Mouse (Mus musculus) mouse embryonic stem cell (cell line): ENCODE measurements around the gene Tob2.

Experiments used
- in situ Hi-C, 2 experiments: fragments of 300-500 bp; cut with MboI; formaldehyde crosslinking; loops; 1 replicate in 1 of 2; 3 replicates in 1 of 2; pipeline ENCODE4 v1.14.3; 2019 to 2020; ENCODE audit warnings: low sequenced_read_pairs in 2 of 2, low pct_unique_long_range_greater_than_20kb in 1 of 2, mixed read lengths in 1 of 2; ENCODE audit not compliant: unreplicated experiment in 1 of 2

The Tob2 gene

DNA sequence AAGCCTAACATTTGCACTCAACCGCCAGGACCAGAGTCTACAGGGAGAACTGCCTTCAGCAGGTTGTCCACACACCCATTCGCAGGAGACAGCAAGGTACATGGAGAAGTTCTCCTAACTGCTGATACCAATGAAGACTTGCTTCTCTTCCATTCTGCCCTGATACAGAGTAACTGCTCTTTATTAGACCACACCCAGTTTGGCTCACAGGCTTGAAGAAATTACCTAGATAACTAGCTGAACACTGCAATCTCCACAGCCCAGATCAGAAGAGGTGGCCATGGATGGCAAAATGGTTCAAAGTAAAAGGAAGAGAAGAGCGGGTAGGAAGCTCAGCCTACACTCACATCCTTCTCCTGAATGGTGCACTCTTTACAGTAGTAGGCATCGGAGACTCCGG lies 11.4 kb upstream of the Tob2 start:
- in situ Hi-C loops: no loop called here

DNA sequence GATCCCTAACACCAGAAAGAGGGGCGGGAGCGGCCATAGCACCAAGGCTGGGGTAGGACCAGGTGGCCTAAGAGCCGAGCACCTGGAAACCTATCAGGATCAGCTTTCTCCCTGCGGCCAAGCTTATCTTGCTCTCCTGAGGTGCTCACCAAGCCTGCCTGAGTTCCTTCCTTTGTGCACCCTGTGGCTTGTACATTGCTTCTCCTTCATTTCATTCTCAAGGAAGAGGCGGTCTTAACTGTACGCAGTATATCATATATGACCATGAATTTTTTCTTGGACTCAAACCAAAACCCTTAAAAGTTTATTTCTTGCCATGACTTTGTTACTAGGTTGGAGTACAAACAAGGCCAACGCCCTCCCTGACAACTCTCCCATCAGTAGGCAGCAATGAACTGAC lies 5.6 kb upstream of the Tob2 start:
- in situ Hi-C loops: no loop called here

DNA sequence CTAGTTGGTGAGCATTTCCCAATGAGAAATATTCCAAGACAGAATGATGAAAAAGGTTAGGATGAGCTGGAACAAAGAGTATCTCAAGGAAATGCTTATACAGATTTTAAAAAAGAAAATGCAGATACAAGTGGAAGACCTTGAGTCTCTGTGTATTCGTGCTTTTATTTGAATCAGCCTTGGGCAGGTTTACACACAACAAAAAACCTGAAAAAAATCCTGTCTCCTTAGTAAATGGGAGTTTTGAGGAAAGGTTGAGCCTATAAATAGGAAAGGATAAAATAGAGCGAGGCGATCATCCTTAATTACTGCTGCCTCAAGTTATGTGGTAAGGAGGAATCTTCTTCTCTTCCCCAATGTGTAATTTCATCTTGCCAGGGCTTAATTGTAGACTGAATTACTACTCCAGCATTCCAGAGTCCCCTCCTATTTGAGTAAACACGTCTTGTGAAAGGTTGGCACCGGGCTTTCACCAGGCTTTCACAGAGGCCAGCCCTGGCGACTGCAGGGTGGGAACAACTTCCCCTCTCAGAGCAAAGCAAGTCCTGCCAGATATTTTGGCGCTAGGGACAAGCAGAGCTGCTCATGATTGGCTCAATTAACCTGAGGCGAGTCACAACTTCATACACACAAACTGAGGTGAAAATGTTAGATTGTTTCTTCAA lies 2.0 kb upstream of the Tob2 start:
- in situ Hi-C loops: no loop called here

DNA sequence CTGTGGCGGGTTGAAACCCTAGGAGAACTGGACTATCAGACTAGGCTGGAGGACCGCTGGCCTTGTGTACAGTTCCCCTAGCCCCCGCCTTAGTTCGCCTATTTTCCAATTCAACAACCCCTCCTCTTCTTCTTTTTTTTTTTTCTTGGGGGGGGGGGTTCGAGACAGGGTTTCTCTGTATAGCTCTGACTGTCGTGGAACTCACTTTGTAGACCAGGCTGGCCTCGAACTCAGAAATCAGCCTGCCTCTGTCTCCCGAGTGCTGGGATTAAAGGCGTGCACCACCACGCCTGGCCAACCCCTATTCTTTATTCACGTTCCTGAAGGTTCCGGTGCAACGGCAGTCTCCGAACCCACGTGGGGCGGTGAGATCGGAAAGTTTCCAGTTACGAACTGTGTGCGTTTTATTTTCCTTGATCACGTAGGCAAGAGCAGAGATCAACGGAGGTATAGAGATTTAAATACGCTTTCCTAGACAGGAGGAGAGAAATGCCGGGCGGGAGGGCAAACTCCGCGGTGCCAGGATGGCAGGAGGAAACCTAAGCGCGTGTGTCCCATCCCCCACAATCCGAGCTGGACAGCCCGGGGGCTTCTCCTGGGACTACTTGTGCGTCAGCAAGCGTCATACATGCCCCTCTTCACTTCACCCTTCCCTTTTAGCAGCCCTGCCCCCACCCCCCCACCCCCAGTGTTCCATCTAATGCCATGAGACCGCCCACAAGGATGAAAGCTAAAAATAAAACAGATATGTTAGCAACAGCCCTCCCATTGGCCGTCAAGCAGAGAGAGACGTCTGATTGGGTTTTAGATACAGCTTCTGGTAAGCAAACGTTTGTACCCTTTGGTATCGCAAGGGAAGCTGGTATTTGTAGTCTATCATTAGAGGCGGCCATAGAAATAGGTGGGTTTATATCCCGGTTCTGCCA lies 997 bp upstream of the Tob2 start:
- in situ Hi-C loops: no loop called here

DNA sequence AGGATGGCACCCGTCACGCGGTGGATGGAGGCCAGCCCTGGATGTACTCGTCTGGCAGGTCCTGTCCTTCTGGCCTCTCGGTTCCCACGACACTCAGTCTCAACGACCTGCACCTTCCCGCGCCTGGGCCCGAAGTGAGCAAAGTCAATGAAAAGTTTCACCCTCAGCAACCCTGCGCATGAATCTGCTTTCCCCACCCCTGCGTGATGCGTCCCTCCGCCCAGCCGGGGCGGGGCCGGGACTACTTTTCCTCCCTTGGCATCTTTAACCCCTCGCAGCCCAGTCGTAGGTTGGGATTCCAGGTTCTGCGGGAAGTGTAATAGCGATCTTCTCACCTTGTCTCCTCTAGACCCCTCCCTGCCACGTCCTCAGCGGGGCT lies 469 bp downstream of the Tob2 start:
- in situ Hi-C loops: no loop called here

DNA sequence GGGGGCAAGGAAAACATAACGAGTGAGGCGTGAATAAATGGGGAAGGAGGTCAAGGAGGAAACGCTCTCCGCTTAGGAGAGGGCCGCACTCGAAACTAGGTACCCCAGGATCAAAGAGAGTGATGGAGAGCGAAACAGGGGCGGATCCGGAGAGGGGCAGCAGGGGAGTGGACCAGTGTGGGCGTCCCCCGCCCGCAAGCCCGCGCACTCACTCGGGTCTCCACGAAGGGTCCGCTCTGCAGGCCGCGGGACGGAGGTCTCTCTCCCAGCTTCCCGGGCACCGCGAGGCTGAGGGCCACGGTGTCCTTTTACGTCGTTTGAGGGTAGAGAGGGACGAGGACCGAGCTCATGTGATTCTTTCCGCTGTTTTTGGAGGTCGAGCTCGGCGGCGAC lies 876 bp downstream of the Tob2 start:
- in situ Hi-C loops: no loop called here

DNA sequence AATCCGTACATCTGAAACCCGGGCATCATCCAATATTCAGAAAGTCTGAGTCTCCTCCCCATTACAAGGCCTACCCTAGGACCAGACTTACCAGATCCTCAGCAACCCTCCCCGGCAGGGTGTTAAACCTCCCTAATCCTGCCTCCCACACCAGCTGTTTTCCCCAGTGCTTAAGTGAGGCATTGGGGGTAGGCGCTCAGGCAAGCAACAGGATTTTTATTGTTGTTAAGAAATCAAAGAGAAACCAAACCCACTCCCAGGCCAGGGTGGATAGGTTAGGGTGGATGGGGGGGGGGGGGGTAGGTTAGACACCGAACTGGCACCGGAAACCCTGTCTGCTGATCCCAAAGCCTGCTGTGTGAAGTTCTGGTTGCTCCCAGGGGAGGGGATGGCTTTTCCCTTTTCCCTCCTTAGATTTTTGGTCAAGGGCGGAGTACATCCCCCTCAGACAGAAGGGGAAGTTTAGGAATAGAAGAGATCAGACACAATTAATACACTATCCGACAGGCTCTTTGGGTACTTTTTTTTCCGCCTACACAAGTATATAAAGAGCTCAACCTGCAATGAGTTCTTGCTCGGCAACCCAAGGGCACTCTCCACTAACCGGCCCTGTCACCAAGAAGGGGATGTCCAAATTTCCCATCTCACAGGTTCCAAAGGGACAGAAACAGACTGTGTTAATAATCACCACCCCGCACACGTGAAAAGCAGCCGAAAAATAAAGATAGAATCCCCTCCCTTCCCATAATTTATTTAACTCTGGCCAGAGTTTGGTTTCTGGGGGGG lies 1.5 kb downstream of the Tob2 start:
- in situ Hi-C loops: no loop called here

DNA sequence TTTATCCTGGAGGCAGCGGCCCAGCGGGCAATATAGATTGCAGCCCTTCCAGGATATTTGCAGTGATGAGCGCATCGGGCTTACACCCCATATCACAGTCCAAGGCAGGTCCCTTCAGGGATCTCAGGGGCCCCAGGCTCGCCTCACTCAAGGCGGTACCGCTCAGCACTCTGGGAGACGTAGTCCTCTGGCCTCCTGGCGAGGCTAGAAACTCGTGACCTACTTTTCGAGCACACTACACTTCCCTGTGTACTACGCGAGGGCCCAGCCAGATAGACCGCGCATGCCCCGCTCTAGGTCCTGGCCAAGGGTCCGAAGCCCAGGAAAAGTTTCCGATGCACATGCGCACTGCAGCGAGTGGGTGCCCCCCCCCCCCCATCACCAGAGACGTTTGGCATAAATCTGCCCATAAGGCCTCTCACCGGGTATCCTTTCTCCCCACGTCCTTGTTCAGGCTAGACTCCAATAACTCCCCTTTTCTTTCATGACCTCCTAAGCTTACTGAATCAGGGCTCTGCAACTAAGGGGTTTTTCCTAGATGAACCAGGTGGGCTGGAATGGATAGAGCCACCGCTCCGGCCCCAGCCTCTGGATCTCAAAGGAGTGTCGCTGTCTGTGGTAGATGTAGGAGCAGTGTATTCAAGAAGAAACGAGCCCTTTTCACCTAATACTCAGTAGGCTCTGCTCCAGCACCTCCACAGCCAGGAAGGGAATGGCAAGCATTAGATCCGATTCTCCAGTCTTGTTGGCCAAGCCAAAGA lies 2.4 kb downstream of the Tob2 start:
- in situ Hi-C loops: no loop called here

DNA sequence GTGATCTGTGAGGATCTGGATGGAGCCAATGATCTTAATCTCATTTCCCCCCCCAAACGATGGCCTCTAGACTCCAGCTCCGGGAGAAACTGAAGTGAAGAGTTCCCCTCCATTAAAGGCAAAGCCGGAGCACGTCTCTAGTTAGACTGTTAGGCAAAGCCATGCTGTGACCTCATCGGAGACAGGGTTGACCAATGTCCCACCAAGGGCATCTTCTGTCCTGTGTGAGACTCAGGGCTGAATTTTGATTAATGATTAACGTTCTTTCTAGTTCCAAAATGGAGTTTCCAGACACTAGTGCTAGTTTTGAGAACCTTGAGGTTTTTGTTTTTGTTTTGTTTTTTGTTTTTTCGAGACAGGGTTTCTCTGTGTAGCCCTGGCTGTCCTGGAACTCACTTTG lies 5.5 kb downstream of the Tob2 start:
- in situ Hi-C loops: no loop called here

DNA sequence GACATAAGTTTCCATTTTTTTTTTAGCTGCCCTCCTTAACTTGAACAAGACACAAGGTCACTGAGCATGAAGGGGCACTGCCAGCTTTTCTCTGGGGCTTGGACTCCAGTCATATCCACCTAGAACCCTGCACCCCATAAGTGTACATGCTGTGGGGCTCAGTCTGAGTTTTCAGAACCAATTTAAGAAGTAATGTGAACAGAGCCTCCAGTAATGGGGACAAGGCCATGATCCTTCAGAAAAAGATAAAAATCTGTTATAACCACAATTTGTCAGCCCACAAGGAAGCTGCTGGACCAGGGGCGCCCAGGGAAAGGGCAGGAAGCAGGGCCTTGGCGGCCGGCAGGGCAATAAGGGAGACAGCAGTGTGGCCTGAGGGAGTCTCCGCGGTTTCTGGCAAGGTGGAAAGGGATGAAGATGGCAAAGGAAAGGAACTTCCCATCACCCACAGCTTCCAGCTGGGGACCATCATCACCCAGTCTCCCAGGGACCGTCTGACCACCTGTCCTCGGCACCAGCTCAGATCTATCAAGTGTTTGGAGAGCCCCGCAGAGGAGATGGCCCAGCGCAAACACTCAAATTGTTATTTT lies 6.1 kb downstream of the Tob2 start:
- in situ Hi-C loops: no loop called here

DNA sequence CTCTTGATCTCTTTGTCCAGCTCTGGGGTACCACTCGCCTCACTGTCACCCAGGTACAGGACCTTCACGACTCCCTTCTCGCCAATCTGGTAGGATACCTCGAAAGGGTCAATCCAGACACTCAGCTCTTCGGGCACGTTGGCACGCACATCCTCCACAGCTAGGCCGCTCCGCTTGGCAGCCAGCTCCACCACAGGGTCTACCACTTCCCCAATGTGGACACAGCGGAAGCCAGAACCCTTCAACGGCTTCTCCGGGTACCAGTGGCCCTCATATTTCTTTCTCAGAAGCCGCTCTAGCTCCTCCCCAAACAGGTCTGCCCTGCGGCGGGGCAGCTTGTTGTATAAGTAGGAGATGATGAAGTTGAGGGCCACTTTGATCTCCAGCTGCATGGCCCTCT lies 7.2 kb downstream of the Tob2 start:
- in situ Hi-C loops: no loop called here

DNA sequence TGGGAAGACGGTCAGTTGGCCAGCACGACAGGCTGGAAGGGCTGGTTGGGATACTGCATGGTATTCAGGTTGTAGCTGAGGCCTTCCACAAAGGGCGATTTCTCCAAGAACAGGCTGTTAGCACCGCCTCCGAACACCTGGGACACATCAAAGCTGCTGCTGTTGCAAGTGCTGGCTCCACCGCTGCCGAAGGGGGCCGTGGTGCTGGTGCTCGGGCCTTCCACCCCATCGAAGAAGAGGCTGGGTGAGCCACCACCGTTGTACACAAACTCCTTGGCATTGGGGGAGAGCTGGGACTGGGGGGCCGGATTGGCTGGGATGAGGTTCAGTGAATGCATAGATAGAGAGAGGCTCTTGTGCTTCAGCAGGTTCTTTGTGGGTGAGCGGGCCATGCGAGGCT lies 7.9 kb downstream of the Tob2 start:
- in situ Hi-C loops: no loop called here

DNA sequence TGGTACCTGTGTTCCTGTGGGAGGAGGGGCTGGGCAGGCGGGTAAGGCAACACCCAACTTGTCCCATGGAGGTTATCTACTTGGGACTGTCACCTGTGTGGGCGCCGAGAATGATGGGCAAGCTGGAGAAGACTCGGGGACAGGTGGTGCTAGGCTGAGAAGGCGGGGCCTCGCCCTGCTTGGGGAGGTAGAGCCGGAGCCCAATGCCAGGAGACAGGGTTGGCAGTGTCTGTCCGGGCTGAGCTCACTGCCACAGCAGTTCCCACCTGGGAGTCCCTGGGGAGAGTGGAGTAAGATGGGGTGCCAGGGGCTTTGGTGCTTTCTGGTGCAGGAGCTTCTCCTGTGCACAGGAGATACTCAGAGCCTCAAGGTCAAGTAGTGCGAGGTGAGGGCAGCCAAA lies 9.5 kb downstream of the Tob2 start:
- in situ Hi-C loops: no loop called here

DNA sequence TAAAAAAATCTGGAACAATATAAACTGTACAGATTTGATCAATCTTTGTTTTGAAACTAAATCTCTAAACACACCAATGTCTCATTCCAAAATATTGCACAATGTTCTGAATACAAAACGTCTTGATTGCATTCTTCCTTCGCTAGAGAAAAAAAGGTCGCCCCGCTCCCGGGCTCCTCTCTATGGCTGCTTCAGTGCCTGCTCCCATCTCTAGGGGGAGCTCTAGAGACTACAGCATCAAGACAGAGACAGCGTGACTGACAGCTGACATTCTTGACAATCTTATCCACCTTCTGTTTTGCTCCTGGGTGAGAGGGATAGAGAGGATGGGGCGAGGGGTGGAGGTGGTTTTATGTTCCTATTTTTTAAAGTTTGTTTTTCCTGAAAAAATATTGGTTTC lies 10.3 kb downstream of the Tob2 start:
- in situ Hi-C loops: no loop called here

DNA sequence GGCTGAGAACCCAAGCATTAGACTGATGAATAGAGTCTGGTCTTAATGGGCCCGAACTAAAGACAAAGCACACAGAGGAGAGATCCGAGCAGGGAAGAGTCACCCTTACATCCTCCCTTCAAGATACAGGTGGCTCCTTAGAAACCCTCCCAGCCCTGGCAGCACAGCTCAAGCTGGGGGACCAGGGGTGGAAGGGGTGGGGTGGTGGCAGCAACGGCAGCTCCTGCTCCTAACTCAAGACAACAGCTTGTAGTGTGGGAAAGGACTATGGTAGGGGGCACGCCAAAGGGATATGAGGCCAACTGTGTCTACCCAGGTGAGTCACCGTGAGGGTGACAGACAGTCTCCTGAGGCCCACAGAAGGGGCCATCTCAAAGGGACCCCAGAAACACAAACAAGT lies 10.7 kb downstream of the Tob2 start:
- in situ Hi-C loops: no loop called here

DNA sequence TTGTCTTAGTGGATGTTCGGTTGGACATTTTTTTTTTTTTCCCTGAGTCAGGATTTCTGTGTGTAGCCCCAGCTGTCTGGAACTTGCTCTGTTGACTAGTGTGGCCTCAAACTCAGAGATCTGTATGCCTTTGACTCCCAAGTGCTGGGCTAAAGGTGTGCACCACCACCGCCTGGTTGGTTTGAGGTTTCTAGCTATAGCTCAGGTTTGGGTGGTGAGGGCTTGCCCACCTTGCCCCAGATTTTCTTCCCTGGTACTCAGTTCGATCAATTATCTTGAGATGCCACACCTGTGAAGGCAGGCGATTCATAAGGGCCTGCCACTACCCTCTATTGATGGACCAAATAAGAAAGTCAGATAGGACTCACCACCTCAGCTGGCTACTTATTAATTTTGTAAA lies 11.4 kb downstream of the Tob2 start:
- in situ Hi-C loops: no loop called here

DNA sequence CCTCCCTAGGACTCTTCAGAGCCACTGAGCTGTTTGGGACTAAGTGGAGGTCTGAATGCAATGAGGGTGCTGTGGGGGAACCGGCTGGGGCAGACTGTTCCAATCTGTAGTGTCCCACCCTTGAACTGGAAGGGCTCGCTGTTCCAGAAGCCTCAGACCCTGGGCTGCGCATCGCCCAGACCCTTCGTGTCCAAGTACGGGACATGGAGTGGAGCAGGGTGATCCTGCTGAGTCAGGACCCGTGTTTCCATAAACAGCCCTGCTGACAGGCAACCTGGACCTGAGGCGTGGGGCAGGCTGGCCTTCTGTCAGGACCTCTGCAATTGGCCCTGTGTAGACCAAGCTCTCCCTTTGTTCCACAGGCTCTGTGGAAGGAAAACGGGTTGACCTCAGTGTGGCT lies 11.8 kb downstream of the Tob2 start:
- in situ Hi-C loops: no loop called here

DNA sequence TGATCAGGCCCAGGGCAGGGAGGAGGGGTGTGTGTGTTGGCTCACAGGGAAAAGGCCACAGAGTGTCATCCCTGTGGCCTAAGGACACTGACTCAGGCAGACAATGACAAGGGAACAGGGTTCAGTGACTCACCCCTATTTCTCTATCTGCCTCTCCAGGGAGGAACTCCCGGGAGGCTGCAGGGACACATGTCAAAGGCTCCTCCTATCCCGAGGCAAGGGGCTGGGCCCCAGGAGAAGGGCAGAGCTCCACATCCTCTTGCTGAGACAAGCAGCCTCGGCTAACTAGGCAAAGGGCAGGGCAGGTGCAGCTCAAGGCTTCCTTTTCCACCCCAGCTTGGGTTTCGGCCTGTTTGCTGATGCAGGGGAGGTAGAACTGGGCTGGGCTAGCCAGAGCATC lies 12.9 kb downstream of the Tob2 start:
- in situ Hi-C loops: no loop called here
